Mouse (Mus musculus) cortical plate, adult 2 months (tissue): ENCODE measurements around the gene Ddx50.

Experiments used
- CTCF ChIP-seq: fragments of 200-500 bp; IDR thresholded peaks from 2 replicates; pipeline ENCODE4 v1.5.1; 2011; ENCODE audit warnings: mild to moderate bottlenecking, control low read depth, low read length; ENCODE audit not compliant: insufficient read depth; ENCODE audit errors: extremely low read depth
- POLR2A ChIP-seq: fragments of 200-500 bp; IDR thresholded peaks from 2 replicates; pipeline ENCODE4 v1.6.1; 2011; ENCODE audit warnings: mild to moderate bottlenecking, low read length, control low read depth; ENCODE audit not compliant: insufficient read depth; ENCODE audit errors: extremely low read depth

DNA sequence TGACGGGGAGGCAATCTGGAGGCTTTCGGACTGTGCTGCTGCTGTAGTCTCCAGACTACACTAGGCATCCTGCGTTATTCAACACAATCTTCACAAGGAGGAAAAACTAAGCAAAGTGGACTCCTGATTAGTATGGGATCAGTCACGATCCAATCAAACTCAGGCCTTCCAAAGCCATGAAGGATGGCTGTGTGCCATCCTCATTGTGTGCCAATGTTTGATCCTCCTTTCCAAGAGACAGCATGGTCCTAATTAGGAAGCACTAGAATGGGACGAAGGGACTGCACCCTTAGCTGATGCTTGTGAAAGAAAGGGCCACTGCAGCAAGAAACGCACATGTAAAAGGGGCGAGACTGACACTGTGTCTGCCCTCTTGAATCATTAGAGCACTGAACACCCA, 58.5 kb downstream of the Ddx50 start:
- TF ChIP-seq CTCF (no peak), POLR2A (no peak)
